Mouse (Mus musculus) frontal cortex, adult 2 months (tissue): ENCODE results near the gene Tmem210. TPM values are rescaled to one million over a fixed set of nuclear protein-coding genes. Genes with fewer than 3 reads are reported as not detected.

ENCODE experiments used
- DNase-seq, 2 experiments: peaks; one replicate each; pipeline ENCODE4 v3.0.0; 2022; ENCODE audit warnings: low spot score in 1 of 2; ENCODE audit errors: extremely low spot score in 1 of 2
- polyA plus RNA-seq: library from polyadenylated mRNA; depleted of rRNA; stranded (reverse); fragments of >200 nt; gene quantifications from 2 replicates; pipeline ENCODE4 v1.2.3, GENCODE M21; 2012

Tmem210 gene
- polyA plus RNA-seq, 1 experiment, result not detected

- no peak for DNase-seq
Observed at GRCm38 (mm10) chr2:25264286-25264660, 23.7 kb upstream of the Tmem210 start.

DNA sequence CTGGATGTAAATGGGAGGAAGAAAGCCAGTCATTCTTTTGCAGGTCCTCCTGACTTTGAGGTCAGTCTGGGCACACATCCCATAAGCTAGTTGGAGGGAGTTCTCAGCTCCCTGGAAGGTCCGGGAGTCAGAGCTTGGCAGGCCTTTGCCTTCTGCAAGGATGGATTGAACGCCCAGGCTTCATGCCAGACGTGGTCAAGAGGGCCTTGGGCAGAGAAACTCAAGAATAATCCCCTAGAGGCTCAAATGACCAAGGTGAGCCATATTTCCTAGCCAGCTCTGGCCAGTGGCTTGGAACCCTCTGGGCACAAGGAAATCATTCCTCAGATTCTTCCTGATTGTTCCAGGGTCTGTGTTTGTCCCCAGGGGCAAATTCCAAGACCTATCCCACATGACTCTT, 23.1 kb upstream of the Tmem210 start:
- no peak for DNase-seq

DNA sequence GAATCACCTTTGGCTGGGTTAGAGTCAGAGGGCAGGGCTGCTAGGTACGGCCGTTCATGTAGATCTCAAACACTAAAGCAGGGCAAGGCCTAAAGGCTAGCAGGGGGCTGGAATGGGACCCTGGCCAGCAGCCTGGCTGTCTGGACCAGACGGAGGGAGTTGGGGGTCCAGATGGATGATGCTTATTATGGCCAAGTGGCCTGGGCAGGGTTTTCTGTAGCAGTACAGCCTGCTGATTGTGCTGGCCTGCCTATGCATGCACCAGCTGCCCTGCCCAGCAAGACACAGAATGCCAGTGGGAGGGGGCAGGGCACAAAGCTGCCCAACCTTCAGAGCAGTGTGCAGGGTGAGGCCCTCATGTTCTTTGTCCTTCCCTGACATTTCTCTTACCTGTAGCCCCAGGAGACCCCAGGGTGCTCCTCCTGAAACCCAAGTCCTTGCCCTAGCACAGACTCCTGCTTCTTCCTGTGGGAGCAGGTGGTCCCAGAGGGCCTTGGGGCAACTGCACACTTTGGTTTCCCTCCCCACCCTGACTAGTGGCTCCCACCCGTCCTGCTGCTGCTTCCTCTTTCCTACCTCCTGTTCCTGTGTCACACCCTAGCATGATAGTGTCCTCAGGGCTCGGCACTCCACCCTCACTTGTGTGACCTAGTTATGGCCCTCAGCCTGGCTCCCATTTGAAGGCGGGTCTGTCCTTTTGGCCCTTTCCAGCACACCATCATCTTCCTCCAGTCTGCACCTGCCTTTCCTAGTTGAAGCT, 21.9 kb upstream of the Tmem210 start:
- no peak for DNase-seq

DNA sequence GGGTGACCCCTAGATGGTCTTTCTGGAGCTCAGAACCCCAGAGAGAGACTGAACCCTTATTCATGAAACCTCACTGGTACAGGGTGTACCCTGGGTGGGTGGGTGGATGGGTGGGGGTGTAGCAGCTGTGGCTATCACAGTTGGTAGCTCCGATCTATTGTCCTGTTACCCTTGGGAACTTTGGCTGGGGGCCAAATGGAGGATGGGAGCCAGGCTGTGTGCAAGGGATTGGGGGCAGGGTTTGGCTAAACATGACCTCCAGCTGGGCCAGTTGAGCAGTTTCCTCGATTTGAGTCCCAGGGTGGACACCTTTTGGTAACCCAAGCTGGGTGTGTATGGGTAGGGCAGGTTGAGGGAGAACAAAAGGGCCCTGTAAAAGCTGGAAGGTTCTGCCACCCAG, 21.2 kb upstream of the Tmem210 start:
- DNase-seq, result no peak

GRCm38 (mm10) chr2:25267241-25267640, 20.7 kb upstream of the Tmem210 start:
- no peak for DNase-seq

GRCm38 (mm10) chr2:25267746-25268309, 20.1 kb upstream of the Tmem210 start:
- DNase-seq, result no peak

GRCm38 (mm10) chr2:25271827-25272511, 16.0 kb upstream of the Tmem210 start, which contains the start of the genes Ssna1 and Anapc2:
Gene Ssna1 (minus strand): TSS chr2:25272438.
Gene Anapc2 (plus strand): TSS chr2:25272478.
- peak; percentile 92 to 98 for DNase-seq

DNA sequence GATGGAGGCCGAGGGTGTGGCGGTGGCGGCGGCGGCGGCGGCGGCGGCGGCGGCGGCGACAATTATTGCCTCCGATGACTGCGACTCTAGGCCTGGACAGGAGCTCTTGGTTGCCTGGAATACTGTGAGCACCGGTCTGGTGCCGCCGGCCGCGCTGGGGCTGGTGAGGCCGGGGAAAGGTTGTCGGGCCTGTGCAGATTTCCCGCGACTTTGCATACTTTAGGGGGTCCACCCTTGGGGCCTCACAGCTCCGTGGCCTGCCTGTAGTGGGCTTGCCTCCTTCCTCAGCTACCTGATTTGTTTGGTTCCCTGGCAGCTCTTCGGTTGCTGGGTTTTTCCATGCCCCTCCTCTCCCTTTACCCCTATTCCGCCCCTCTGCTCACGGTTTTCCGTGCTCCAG, 15.4 kb upstream of the Tmem210 start:
- DNase-seq, result no peak

DNA sequence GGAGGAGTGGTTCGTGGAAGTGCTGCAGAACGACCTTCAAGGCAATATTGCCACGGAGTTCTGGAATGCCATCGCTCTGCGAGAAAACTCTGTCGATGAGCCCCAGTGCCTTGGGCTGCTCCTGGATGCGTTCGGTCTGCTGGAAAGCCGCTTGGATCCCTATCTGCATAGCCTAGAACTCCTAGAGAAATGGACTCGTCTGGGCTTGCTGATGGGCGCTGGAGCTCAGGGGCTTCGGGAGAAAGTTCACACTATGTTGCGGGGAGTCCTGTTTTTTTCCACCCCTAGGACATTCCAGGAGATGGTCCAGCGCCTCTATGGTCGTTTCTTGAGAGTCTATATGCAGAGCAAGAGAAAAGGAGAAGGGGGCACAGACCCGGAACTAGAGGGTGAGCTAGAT, 14.9 kb upstream of the Tmem210 start:
- no peak for DNase-seq

GRCm38 (mm10) chr2:25278928-25279882, 8.7 kb upstream of the Tmem210 start:
- peak in 1 of 2 experiments; percentile 90 for DNase-seq

DNA sequence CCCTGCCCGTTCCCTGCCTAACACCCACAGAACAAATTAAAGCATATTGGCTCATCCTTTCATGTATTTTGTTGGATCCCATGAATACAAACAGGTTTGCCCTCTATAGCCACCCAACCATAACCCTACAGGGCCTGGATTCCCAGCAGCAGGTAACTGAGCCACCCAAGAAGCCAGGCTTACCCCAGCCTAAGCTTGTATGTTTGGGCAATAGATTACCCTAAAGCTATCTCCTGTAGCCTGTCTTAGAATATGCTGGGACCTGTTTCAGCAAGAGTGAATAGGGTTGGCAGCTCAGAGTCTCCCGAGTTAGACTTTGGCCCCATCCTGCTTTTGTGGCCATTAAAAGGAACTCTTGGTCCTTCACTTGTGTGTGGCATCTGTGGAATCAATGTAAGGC, 2.4 kb upstream of the Tmem210 start:
- DNase-seq, result no peak

DNA sequence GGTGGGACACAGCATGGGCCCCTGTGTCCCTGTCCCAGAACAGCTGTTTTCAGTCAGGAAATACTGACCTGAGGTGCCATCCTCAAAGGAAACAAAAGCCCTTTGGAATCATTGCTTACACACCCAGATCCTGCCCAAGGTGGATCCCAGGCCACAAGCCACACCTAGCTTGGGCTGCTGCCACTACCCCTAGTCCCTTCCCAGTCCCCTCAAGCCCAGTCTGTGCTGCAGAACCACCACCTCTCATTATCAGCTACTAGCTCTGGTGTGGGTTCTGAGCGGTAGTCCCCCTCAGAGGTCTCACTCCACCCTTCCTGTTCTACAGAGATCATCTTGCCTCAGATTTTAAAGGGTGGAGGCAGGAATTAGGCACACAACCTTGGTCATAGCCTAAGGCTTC, 1.6 kb upstream of the Tmem210 start:
- no peak for DNase-seq

DNA sequence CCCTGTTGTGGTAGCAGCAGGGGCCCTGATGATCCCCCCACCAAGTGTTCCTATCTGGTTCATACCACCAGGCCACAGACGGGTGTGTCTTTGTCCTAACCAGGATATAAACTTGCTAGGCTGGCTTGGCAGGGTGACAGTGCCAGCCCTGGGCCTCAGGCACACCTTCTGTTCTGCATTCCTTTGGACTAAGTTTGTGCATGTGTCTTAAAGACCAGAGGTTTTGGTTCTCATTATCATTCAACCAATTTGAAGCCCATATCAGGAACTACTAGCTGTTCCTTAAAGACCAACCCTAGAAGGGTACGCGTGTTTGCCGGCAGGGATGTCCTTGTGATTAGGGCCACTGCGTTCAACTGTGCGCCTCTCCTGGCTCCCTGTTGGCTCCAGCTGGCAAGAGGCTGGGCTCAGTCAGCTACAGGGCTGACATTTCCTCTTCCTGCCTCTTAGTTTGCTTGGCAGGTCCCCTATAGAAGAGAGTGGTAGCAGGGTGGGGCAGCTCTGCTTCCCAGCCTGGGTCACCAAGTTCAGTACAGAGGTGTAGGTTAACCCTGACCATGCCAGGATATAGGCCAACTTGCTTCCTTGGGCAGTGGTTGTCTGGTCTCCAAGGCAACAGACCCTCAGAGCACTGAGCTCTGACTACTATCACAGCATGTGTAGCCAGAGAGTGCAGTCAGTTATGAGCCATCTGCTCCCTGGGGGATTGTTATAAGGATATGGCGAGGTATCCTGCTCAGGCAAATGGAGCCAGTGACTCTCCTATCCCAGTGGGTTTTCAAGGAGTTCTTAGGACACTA, 908 bp upstream of the Tmem210 start:
- DNase-seq, result no peak

GRCm38 (mm10) chr2:25288734-25289345, 895 bp downstream of the Tmem210 start:
- no peak for DNase-seq

DNA sequence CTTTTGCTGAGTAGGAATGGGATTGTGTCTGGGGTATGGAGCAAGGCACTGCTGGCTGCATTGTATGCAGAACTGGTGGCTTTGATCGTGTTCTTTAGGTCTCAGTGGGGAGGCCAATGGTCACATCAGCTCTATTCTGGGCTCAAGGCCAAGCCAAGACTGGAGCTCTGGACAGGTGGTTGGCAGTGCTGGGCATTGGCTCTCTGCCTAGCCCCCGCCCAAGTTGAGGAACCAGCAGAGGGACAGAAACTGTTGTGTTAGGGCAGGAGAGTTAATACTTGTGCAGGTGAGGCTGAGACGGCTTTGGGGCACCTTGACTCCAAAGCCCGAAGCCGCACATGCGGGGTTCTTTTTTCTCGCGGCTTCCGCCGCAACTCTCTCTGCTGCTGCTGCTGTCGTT, 1.7 kb downstream of the Tmem210 start, which contains the start of gene Lrrc26:
Gene Lrrc26 (plus strand): TSS at position 265 of the 400 bp plus-strand sequence.
- DNase-seq, result no peak

DNA sequence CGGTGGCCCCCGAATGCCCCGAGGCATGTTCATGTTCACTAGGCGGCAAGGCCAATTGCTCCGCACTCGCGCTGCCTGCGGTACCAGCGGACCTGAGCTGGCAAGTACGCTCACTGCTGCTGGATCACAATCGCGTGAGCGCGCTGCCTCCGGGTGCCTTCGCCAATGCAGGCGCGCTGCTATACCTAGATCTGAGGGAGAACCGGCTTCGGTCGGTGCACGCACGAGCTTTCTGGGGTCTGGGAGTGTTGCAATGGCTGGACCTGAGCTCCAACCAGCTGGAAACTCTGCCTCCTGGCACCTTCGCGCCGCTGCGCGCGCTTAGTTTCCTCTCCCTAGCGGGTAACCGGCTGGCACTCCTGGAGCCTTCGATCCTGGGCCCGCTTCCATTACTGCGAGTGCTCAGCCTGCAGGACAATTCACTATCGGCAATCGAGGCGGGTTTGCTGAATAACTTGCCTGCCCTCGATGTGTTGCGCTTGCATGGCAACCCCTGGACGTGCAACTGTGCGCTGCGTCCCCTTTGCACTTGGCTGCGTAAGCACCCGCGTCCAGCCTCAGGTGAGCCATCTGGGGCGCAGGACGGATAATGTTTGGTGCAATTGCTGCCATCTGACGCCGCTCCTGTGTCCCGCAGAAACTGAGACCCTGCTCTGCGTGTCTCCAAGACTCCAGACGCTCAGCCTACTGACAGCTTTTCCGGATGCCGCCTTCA, 2.3 kb downstream of the Tmem210 start:
- DNase-seq, result peak in 1 of 2 experiments; percentile 69

GRCm38 (mm10) chr2:25290816-25291130, 2.8 kb downstream of the Tmem210 start:
- peak in 1 of 2 experiments; percentile 59 for DNase-seq

DNA sequence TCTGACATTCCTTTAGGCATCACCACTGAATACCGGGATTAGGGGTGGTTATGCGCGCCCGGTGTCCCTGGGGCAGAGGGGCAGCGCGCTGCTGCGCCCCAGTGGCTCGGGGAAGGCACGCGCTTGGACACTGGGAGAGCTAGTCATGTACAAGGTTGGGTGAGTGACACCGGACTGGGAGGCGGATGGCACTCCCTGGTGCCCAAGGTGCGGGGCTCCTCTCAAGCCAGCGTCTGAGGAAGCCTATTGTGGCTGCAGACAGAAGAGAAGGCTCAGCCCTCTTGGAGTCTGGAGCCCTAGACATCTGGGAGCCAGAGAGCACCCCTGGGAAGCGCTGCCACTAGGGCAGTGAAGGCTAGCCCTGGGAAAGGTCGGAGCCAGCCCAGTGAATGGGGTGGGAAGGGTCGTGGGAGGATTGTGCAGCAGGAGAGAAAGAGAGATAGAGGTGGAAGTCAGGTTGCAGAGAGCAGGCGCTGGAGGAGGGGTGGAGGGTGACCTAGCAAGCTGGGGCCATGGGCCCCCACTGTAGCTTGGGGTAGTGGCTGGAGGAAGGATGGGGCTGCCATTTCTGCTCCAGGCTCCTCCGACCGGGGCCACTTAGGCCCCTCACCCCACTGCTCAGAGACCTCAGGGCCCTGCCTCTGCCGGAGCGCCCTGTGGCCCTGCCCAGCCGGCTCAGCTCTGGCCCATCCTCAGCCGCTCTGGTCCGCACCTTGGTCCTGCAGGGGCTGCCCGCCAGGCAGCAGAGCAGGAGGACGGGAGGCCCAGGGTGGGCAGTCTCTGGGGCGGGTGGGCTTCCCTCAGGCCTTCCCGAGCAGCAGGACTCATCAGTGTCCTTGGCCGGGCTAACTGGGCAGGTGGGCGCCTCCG, 3.5 kb downstream of the Tmem210 start:
- no peak for DNase-seq
